Mouse (Mus musculus) CH12.LX (cell line): ENCODE data around the gene Rb1.

Source experiments
- CTCF ChIP-seq, 2 experiments: IDR thresholded peaks in 1 of 2; conservative IDR thresholded peaks in 1 of 2; 2 replicates each; pipeline ENCODE4 v1.5.1; 2011 to 2012; ENCODE audit warnings: low read depth in 2 of 2, low read length in 2 of 2, improper control_type of control experiment in 1 of 2, inconsistent platforms in 1 of 2, mild to moderate bottlenecking in 1 of 2, moderate library complexity in 1 of 2
- KAT2A ChIP-seq: IDR thresholded peaks from 2 replicates; pipeline ENCODE4 v1.6.1; 2012; ENCODE audit warnings: low read length, improper control_type of control experiment, inconsistent platforms; ENCODE audit not compliant: insufficient replicate concordance
- POLR2A ChIP-seq: IDR thresholded peaks from 2 replicates; pipeline ENCODE4 v1.6.1; 2011; ENCODE audit warnings: low read depth, mild to moderate bottlenecking, improper control_type of control experiment, low read length
- TCF12 ChIP-seq: IDR thresholded peaks from 2 replicates; pipeline ENCODE4 v1.6.1; 2014; ENCODE audit warnings: low read depth, mild to moderate bottlenecking, inconsistent platforms, low read length, improper control_type of control experiment
- USF2 ChIP-seq: conservative IDR thresholded peaks from 2 replicates; pipeline ENCODE4 v1.6.1; 2011; ENCODE audit warnings: low read depth, low read length, improper control_type of control experiment
- ZKSCAN1 ChIP-seq: IDR thresholded peaks from 2 replicates; pipeline ENCODE4 v1.6.1; 2012; ENCODE audit warnings: low read depth, inconsistent platforms, low read length, improper control_type of control experiment, borderline replicate concordance
- ZNF384 ChIP-seq: IDR thresholded peaks from 2 replicates; pipeline ENCODE4 v1.6.1; 2012; ENCODE audit warnings: low read depth, low read length, improper control_type of control experiment, inconsistent platforms

DNA sequence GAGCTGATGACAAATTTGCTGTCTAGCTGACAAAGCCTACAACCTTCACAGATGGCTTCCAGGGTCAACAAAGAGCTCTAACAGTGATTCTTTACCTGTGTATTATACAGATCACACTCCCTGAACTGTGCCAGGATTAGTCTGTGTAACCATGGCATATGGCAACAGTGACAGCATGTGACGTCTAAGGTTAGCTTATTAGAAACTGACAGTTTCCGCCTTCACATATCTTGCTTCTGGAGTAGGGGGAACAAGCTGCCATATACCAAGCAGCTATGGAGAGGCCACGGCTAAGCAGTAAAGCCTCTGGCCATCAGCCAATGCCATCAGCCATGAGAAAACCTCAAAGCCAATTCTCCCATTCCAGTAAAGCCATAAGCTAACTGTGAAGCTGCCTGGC lies 99.3 kb downstream of the Rb1 start:
- TF ChIP-seq TCF12 (no peak), CTCF (conservative IDR thresholded peaks at IDR 0.05 in 1 of 2, IDR thresholded peaks at IDR 0.05 in 1 of 2; ENCODE audit: low read depth in 2 of 2, low read length in 2 of 2) (no peak), USF2 (no peak), KAT2A (no peak), ZKSCAN1 (no peak), ZNF384 (no peak), POLR2A (no peak)
